Mouse (Mus musculus): ENCODE results near the gene Specc1. TPM values are rescaled to one million over a fixed set of nuclear protein-coding genes. Genes with fewer than 3 reads are reported as not detected.

The Specc1 gene
- total RNA-seq, 1 experiment: 19.9 TPM

DNA sequence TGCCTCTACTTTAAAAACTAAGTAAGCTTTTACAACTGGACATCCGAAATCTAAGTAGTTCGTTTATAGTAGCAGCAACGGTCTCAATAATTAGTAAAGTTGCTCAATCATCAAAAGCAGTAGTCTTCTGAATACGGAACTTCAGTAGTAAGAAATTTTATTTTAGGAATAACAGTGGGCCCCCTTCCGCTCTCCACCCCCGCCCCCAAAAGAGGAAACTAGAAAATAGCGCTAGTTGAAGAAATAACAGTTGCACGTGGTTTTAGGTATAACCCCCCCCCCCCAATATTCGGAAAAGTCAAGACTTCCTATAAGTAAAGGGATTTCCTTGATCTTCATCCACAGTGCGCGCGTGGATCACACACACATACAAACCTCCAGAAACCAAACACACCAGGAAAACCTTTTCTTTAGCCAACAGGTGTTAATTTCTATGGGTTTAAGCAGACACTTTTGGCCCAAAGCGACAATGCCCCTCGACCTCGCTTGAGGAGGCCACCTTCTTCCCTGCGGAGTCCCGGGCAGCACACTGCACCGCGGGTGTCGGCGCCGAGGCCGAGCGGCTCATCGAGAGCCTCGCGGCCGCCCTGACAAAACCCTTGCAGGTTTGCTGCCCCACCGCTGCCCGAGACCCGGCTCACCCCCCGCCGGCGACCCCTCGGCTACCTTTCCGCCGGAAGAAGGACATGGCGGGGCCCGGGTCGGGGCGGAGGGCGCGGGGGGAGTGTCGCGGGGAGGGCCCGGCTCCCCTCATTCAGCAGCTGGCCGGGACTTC is 27.1 kb upstream of the Specc1 start:
- TF ChIP-seq CHD2 (IDR thresholded peaks at IDR 0.05; ENCODE audit: low read depth, low read length): no peak
- TF ChIP-seq HCFC1 (IDR thresholded peaks at IDR 0.05; ENCODE audit: borderline replicate concordance, insufficient read depth, low read length): no peak
- TF ChIP-seq ZNF384 (IDR thresholded peaks at IDR 0.05; ENCODE audit: low read depth, low read length): no peak
- TF ChIP-seq MAFK (IDR thresholded peaks at IDR 0.05; ENCODE audit: insufficient read depth, low read depth, low read length): no peak
- TF ChIP-seq ZC3H11A (IDR thresholded peaks at IDR 0.05; ENCODE audit: borderline replicate concordance, low read depth, low read length): no peak
- DNase-seq (ENCODE audit: low read depth, low spot score): peak; percentile 22
- peaks cover 0 to 8% of the 10 kb centered on the region in 2 experiments; a peak in 1 of 4 replicates for H3K4me1 ChIP-seq (ENCODE audit: control insufficient read depth in 2 of 2, insufficient read depth in 2 of 2, low read length in 2 of 2, poor library complexity in 1 of 2)
- peak overlapping the region; percentile 79 for H3K27ac ChIP-seq (ENCODE audit: insufficient read depth, low read depth, low read length, poor library complexity, severe bottlenecking)
- H3K4me3 ChIP-seq (ENCODE audit: insufficient read depth in 1 of 2, low read depth in 1 of 2, low read length in 2 of 2, poor library complexity in 1 of 2, severe bottlenecking in 1 of 2): peak overlapping the region; percentile 95 to 99
- H3K36me3 ChIP-seq (ENCODE audit: control insufficient read depth, insufficient read depth, low read length, poor library complexity, severe bottlenecking): no peaks in the 10 kb centered on the region
- H3K9me3 ChIP-seq (ENCODE audit: control insufficient read depth, insufficient read depth, low read depth, low read length): no peaks in the 10 kb centered on the region
- H3K9ac ChIP-seq (ENCODE audit: insufficient read depth, low read depth, low read length, poor library complexity, severe bottlenecking): peak overlapping the region; percentile 96
- in situ Hi-C loops (cut with MboI; ENCODE audit: low sequenced_read_pairs in 2 of 2, unreplicated experiment in 2 of 2): no loop called here

DNA sequence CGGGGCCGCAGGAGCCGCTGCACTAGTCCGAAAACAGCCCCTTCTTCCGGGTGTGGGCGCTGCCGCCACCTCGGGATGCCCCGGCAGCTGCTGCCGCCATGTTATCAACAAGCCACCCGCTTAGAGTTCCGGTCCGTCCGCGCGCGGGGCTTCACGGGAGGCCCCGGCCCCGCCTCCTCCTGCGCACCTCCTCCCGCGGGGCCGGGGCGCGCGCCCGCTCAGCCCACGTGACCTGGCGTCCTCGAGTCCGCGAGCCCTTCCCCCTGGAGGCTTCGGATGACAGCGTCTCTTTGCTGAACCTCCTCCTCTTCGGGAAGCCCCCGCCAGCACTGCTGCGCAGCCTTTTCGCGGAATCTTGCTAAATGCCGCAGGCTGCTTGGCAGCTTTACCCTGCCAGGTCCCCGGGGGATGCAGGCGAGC is 26.5 kb upstream of the Specc1 start, which contains the start of gene Akap10:
Gene Akap10 (minus strand): TSS at position 155 of the 420 bp plus-strand sequence.
- in situ Hi-C loops (cut with MboI; ENCODE audit: low sequenced_read_pairs in 2 of 2, unreplicated experiment in 2 of 2): no loop called here
- no peak for TF ChIP-seq CHD2 (IDR thresholded peaks at IDR 0.05; ENCODE audit: low read depth, low read length)
- no peak for TF ChIP-seq ZC3H11A (IDR thresholded peaks at IDR 0.05; ENCODE audit: borderline replicate concordance, low read depth, low read length)
- no peak for TF ChIP-seq ZNF384 (IDR thresholded peaks at IDR 0.05; ENCODE audit: low read depth, low read length)
- TF ChIP-seq HCFC1 (IDR thresholded peaks at IDR 0.05; ENCODE audit: borderline replicate concordance, insufficient read depth, low read length): peak; percentile 71; the same call in 1 of the 2 replicates
- no peak for TF ChIP-seq MAFK (IDR thresholded peaks at IDR 0.05; ENCODE audit: insufficient read depth, low read depth, low read length)
- peak; percentile 83 for DNase-seq (ENCODE audit: low read depth, low spot score)
- Histone ChIP-seq H3K36me3 (ENCODE audit: control insufficient read depth, insufficient read depth, low read length, poor library complexity, severe bottlenecking) (no peaks in the 10 kb centered on the region), H3K9ac (ENCODE audit: insufficient read depth, low read depth, low read length, poor library complexity, severe bottlenecking) (peak within 1 kb of the TSS; percentile 96), H3K4me1 (ENCODE audit: control insufficient read depth in 2 of 2, insufficient read depth in 2 of 2, low read length in 2 of 2, poor library complexity in 1 of 2) (peaks cover 0 to 8% of the 10 kb centered on the region in 2 experiments; a peak in 1 of 4 replicates), H3K9me3 (ENCODE audit: control insufficient read depth, insufficient read depth, low read depth, low read length) (no peaks in the 10 kb centered on the region), H3K27ac (ENCODE audit: insufficient read depth, low read depth, low read length, poor library complexity, severe bottlenecking) (peak within 1 kb of the TSS; percentile 79), H3K4me3 (ENCODE audit: insufficient read depth in 1 of 2, low read depth in 1 of 2, low read length in 2 of 2, poor library complexity in 1 of 2, severe bottlenecking in 1 of 2) (peak within 1 kb of the TSS; percentile 95 to 99)

DNA sequence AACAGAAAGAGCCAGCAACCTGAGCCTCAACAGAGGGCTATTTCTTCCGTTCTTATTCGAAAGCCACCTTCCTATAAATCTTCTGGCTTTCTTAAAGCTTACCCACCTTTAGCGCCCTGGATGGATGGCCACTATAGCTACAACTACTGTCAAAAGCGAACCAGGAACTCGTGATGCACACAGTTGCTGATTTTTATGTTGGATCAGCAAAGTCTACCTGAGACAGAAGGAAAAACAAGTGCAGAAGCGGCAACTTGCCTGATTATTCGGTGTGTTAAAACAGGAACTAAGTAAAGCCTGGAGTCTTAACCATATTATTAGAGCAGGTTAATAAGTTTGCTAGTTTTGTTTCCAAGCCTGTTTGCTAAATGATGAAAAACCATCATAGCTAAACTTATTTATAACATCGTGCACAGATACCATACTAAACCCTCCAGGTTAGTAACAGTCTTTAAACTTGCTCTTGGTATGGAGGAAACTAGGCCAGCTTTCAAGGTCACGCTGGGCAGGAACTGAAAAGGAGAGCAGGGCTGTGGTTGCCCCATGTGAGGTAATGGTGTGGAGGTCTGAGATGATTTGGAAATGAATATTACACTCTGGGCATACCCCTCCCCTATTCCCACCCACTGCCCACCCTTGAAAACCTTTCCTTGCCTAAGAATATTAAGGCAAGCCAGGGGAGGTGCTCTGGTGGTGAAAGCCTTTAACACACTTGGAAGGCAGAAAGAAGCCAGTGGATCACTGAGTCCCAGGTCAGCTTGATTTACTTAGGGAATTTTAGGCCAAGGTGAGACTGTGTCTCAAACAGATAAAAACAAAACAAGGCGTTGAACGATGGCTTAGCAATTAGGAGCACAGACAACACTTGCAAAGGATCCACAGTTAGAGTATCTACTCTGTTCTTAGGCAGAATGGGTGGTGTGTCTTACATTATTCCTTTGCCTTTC is 25.6 kb upstream of the Specc1 start:
- TF ChIP-seq CHD2 (IDR thresholded peaks at IDR 0.05; ENCODE audit: low read depth, low read length): no peak
- TF ChIP-seq HCFC1 (IDR thresholded peaks at IDR 0.05; ENCODE audit: borderline replicate concordance, insufficient read depth, low read length): no peak
- TF ChIP-seq ZC3H11A (IDR thresholded peaks at IDR 0.05; ENCODE audit: borderline replicate concordance, low read depth, low read length): no peak
- no peak for TF ChIP-seq MAFK (IDR thresholded peaks at IDR 0.05; ENCODE audit: insufficient read depth, low read depth, low read length)
- no peak for TF ChIP-seq ZNF384 (IDR thresholded peaks at IDR 0.05; ENCODE audit: low read depth, low read length)
- peaks cover 0 to 8% of the 10 kb centered on the region in 2 experiments; a peak in 1 of 4 replicates for H3K4me1 ChIP-seq (ENCODE audit: control insufficient read depth in 2 of 2, insufficient read depth in 2 of 2, low read length in 2 of 2, poor library complexity in 1 of 2)
- no peaks in the 10 kb centered on the region for H3K9me3 ChIP-seq (ENCODE audit: control insufficient read depth, insufficient read depth, low read depth, low read length)
- H3K4me3 ChIP-seq (ENCODE audit: insufficient read depth in 1 of 2, low read depth in 1 of 2, low read length in 2 of 2, poor library complexity in 1 of 2, severe bottlenecking in 1 of 2): peak overlapping the region; percentile 95 to 99
- no peak for DNase-seq (ENCODE audit: low read depth, low spot score)
- H3K27ac ChIP-seq (ENCODE audit: insufficient read depth, low read depth, low read length, poor library complexity, severe bottlenecking): no peak overlapping the region
- peak overlapping the region; percentile 96; the same call in 1 of the 2 replicates for H3K9ac ChIP-seq (ENCODE audit: insufficient read depth, low read depth, low read length, poor library complexity, severe bottlenecking)
- H3K36me3 ChIP-seq (ENCODE audit: control insufficient read depth, insufficient read depth, low read length, poor library complexity, severe bottlenecking): no peaks in the 10 kb centered on the region
- in situ Hi-C loops (cut with MboI; ENCODE audit: low sequenced_read_pairs in 2 of 2, unreplicated experiment in 2 of 2): no loop called here

DNA sequence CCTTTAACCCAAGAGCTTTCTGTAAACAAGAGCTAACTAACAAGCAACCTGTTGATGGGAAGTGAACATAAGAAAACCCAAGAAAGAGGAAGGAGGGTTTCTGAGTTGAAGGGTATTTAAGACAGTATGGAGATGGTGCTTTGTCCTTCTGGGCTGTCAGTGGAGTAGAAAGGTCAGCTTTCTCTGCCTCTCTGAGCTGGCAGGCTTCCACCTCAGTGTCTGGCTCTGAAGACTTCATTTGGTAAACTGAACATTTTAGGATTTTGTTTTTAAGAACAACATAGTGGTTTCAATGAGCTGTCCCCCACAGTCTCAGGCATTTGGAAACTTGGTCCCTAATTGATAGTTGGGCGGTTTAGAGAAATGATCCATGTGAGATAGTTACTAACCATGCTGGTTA is 18.8 kb upstream of the Specc1 start:
- DNase-seq (ENCODE audit: low read depth, low spot score): no peak
- in situ Hi-C loops (cut with MboI; ENCODE audit: low sequenced_read_pairs in 2 of 2, unreplicated experiment in 2 of 2): no loop called here
- no peaks in the 10 kb centered on the region for H3K4me1 ChIP-seq (ENCODE audit: control insufficient read depth in 2 of 2, insufficient read depth in 2 of 2, low read length in 2 of 2, poor library complexity in 1 of 2)

More for the DNA sequence above, 18.8 kb upstream of the Specc1 start:
- Histone ChIP-seq H3K9me3 (ENCODE audit: control insufficient read depth, insufficient read depth, low read depth, low read length) (no peaks in the 10 kb centered on the region), H3K4me3 (ENCODE audit: insufficient read depth in 1 of 2, low read depth in 1 of 2, low read length in 2 of 2, poor library complexity in 1 of 2, severe bottlenecking in 1 of 2) (no peak overlapping the region), H3K9ac (ENCODE audit: insufficient read depth, low read depth, low read length, poor library complexity, severe bottlenecking) (no peak overlapping the region), H3K27ac (ENCODE audit: insufficient read depth, low read depth, low read length, poor library complexity, severe bottlenecking) (no peak overlapping the region), H3K36me3 (ENCODE audit: control insufficient read depth, insufficient read depth, low read length, poor library complexity, severe bottlenecking) (no peaks in the 10 kb centered on the region)
- TF ChIP-seq ZC3H11A (IDR thresholded peaks at IDR 0.05; ENCODE audit: borderline replicate concordance, low read depth, low read length): no peak
- no peak for TF ChIP-seq CHD2 (IDR thresholded peaks at IDR 0.05; ENCODE audit: low read depth, low read length)
- TF ChIP-seq HCFC1 (IDR thresholded peaks at IDR 0.05; ENCODE audit: borderline replicate concordance, insufficient read depth, low read length): no peak
- TF ChIP-seq MAFK (IDR thresholded peaks at IDR 0.05; ENCODE audit: insufficient read depth, low read depth, low read length): no peak
- no peak for TF ChIP-seq ZNF384 (IDR thresholded peaks at IDR 0.05; ENCODE audit: low read depth, low read length)
